Mouse (Mus musculus) naive thymus-derived CD4-positive, alpha-beta T cell, adult 2 months (primary cell): ENCODE results near the gene Gm5615.

Experiments
- DNase-seq: peaks from one replicate; pipeline ENCODE4 v3.0.0-alpha.2; 2011; ENCODE audit warnings: low read depth

Gm5615 gene

GRCm38 (mm10) chr9:36541863-36542262 lies at the start of gene Gm5615:
Gm5615 (minus strand) TSS chr9:36541963.
- no peak for DNase-seq

GRCm38 (mm10) chr9:36582535-36582934 lies 40.8 kb upstream of the Gm5615 start, which contains the start of gene Gm17689:
Gm17689 (minus strand) TSS chr9:36582635.
- no peak for DNase-seq

- no peak for DNase-seq
Measured at GRCm38 (mm10) chr9:36504211-36504610, 37.6 kb downstream of the Gm5615 start.

- no peak for DNase-seq
Measured at GRCm38 (mm10) chr9:36495824-36496223, 45.9 kb downstream of the Gm5615 start.

- DNase-seq = no peak
Measured at GRCm38 (mm10) chr9:36494501-36495220, 47.1 kb downstream of the Gm5615 start.
